Mouse (Mus musculus) megakaryocyte, embryonic 14.5 days (primary cell): Measurements from ENCODE around the gene Pon1. TPM values are rescaled to one million over a fixed set of nuclear protein-coding genes. Genes with fewer than 3 reads are reported as not detected.
"Not testable (repeated sequence)": the region's sequence is repeated elsewhere in the genome, so short reads cannot be mapped to it uniquely, and the experiment has no call there.

Experiments
- H3K27me3 ChIP-seq: replicated peaks from 2 replicates; pipeline ENCODE3; 2012; ENCODE audit warnings: inconsistent platforms
- H3K36me3 ChIP-seq: replicated peaks from 2 replicates; pipeline ENCODE3; 2012; ENCODE audit warnings: low read length, inconsistent platforms, mixed read lengths
- H3K4me1 ChIP-seq: 2 replicates; pipeline ENCODE4 v1.6.1; 2012; ENCODE audit warnings: inconsistent platforms
- H3K4me3 ChIP-seq: replicated peaks from 2 replicates; pipeline ENCODE3; 2012; ENCODE audit warnings: moderate library complexity, mild to moderate bottlenecking, inconsistent platforms
- H3K9me3 ChIP-seq: 2 replicates; pipeline ENCODE4 v1.6.1; 2012; ENCODE audit warnings: inconsistent platforms
- FLI1 ChIP-seq: IDR thresholded peaks from 2 replicates; pipeline ENCODE4 v1.6.1; 2012; ENCODE audit warnings: low read length, inconsistent platforms, mixed read lengths
- GATA1 ChIP-seq: IDR thresholded peaks from 3 replicates; pipeline ENCODE4 v1.6.1; 2012; ENCODE audit warnings: mixed read lengths, low read length, inconsistent platforms, borderline replicate concordance
- polyA plus RNA-seq: library from polyadenylated mRNA; stranded (reverse); fragments of >175 nt; gene quantifications from 2 replicates; pipeline ENCODE4 v1.2.3, GENCODE M21; 2012; ENCODE audit warnings: low replicate concordance; ENCODE audit not compliant: insufficient read depth

Gene Pon1
- polyA plus RNA-seq: not detected in 2 replicates

DNA sequence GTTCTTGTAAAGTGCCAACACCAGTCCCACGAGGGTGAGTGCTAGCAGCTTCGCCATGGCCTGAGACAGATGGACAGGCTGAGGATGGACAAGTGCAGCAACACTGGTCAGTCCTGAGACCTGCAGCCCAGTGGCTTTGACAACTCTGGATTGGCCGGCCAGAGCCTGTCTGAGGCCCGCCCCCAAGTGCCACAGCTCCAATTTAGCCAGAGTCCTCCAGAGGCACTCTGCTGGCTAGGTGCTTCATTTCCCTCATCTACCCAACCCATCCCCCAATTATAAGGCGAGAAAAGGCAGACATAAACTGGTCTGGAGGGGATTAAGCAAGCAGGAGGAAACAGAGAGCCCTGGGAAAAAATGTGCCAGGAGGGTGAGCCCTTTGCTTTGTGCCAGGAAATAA, at the start of gene Pon1:
Pon1 (minus strand) TSS at position 254 of the 400 bp plus-strand sequence.
- Histone ChIP-seq H3K4me3 (peak within 1 kb of the TSS; percentile 33), H3K36me3 (no peaks in the 10 kb centered on the region)
- TF ChIP-seq FLI1 (no peak), GATA1 (no peak)

GRCm38 (mm10) chr6:5238799-5239198, 45.1 kb upstream of the Pon1 start:
- Histone ChIP-seq H3K27me3 (no peaks in the 10 kb centered on the region), H3K36me3 (peaks cover 82% of the 10 kb centered on the region), H3K4me1 (no peaks in the 10 kb centered on the region), H3K9me3 (no peaks in the 10 kb centered on the region), H3K4me3 (no peak overlapping the region)
- TF ChIP-seq FLI1 (no peak), GATA1 (no peak)

More for the DNA sequence above, at the start of gene Pon1:
- Histone ChIP-seq H3K9me3 (0 out of 2 replicates have a peak, but pooled peaks cover 4% of the 10 kb centered on the region), H3K27me3 (peaks cover 12% of the 10 kb centered on the region), H3K4me1 (peaks cover 24% of the 10 kb centered on the region)

DNA sequence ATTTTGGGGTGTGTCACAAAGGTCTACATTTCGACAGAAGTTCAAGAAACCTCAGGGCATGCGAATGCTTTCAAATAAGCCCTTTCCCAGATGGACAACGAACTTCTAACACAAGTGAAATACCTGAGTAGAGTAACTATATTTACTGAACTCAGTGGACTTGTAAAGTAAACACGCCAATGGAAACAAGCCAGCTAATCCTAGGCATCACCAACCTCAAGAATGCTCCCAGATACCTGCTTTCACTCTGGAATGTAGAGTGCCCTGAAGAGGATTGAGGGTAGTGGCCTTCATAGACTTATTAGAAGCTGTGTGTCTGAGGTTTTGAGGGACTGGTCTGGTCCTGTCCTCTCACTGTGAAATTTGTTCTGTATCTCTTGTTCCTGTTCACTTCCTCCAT, 43.8 kb upstream of the Pon1 start:
- H3K27me3 ChIP-seq: no peaks in the 10 kb centered on the region
- H3K4me3 ChIP-seq: no peak overlapping the region
- peaks cover 82% of the 10 kb centered on the region for H3K36me3 ChIP-seq
- H3K4me1 ChIP-seq: no peaks in the 10 kb centered on the region
- TF ChIP-seq GATA1: no peak
- TF ChIP-seq FLI1: no peak
- H3K9me3 ChIP-seq: no peaks in the 10 kb centered on the region

GRCm38 (mm10) chr6:5236843-5237371, 43.2 kb upstream of the Pon1 start:
- Histone ChIP-seq H3K36me3 (peaks cover 83% of the 10 kb centered on the region), H3K4me1 (no peaks in the 10 kb centered on the region), H3K9me3 (no peaks in the 10 kb centered on the region), H3K4me3 (no peak overlapping the region), H3K27me3 (no peaks in the 10 kb centered on the region)
- TF ChIP-seq GATA1 (no peak), FLI1 (no peak)

DNA sequence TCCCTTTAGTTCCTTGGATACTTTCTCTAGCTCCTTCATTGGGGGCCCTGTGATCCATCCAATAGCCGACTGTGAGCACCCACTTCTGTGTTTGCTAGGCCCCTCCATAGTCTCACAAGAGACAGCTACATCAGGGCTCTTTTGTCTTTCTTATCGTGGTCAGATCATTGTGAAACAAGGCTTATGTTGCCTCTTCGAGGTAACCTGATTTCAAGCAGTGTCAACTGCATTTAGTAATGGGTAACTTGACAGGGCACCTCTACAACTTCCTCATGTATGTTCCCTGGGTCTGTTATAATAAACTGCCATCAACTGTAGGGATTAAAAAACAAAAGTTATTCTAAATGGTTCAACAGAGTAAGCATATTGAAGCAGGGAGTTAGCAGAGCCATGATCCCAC, 40.8 kb upstream of the Pon1 start:
- H3K36me3 ChIP-seq: peaks cover 90% of the 10 kb centered on the region
- no peak for TF ChIP-seq FLI1
- no peak for TF ChIP-seq GATA1
- no peaks in the 10 kb centered on the region for H3K27me3 ChIP-seq
- H3K4me1 ChIP-seq: no peaks in the 10 kb centered on the region
- H3K4me3 ChIP-seq: no peak overlapping the region
- H3K9me3 ChIP-seq: no peaks in the 10 kb centered on the region

- Histone ChIP-seq H3K4me3 (no peak overlapping the region), H3K36me3 (peaks cover 90% of the 10 kb centered on the region), H3K27me3 (no peaks in the 10 kb centered on the region), H3K9me3 (no peaks in the 10 kb centered on the region), H3K4me1 (no peaks in the 10 kb centered on the region)
- TF ChIP-seq GATA1 (no peak), FLI1 (no peak)
Measured at GRCm38 (mm10) chr6:5233812-5234211, 40.1 kb upstream of the Pon1 start.

GRCm38 (mm10) chr6:5232022-5232421, 38.3 kb upstream of the Pon1 start:
- H3K36me3 ChIP-seq: peaks cover 82% of the 10 kb centered on the region
- no peak for TF ChIP-seq FLI1
- no peak for TF ChIP-seq GATA1
- H3K27me3 ChIP-seq: no peaks in the 10 kb centered on the region
- H3K9me3 ChIP-seq: no peaks in the 10 kb centered on the region
- H3K4me3 ChIP-seq: no peak overlapping the region
- no peaks in the 10 kb centered on the region for H3K4me1 ChIP-seq

GRCm38 (mm10) chr6:5230261-5230660, 36.5 kb upstream of the Pon1 start:
- H3K36me3 ChIP-seq: peaks cover 65% of the 10 kb centered on the region
- no peak overlapping the region for H3K4me3 ChIP-seq
- H3K9me3 ChIP-seq: no peaks in the 10 kb centered on the region
- no peaks in the 10 kb centered on the region for H3K4me1 ChIP-seq
- H3K27me3 ChIP-seq: no peaks in the 10 kb centered on the region
- no peak for TF ChIP-seq GATA1
- TF ChIP-seq FLI1: no peak

DNA sequence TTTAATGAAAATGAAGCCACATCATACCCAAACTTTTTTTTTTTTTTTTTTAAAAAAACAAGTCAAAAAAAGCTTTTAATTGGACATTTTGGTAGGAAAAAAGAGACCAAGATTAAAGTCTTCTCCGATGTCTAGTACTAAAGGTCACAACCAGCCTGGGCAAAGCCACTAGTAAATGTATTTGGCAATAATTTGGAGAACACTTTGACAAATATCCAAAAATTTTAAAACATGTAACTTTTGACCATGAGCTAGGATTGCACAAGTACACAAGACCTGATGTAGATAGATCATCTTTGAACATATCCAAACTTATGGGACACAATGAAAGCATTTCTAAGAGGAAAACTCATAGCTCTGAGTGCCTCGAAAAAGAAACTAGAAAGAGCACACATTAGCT, 29.8 kb upstream of the Pon1 start:
- not testable (repeated sequence) for H3K4me1 ChIP-seq, H3K4me3 ChIP-seq, H3K27me3 ChIP-seq, H3K9me3 ChIP-seq
- H3K36me3 ChIP-seq: peaks cover 44% of the 10 kb centered on the region

DNA sequence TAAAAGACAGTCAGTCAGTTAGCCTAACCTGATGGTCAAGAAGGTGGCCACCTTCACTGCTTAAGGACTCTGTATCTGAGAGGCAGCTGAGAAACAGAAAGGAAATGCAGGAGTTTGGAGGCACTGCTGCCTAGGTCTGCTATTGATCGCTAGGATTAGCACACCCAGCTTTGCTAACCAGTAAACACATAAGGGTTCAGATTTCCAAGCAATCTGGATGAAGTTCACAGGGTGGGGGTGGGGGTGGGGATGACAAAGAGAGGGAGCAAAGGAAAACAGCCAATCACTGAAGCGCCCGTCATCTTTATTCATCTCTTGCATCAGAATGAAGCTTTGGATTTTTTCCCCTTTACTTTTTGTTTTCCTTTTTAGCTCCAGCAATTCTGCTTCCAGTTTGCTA, 28.3 kb upstream of the Pon1 start:
- Histone ChIP-seq H3K36me3 (peaks cover 50% of the 10 kb centered on the region), H3K27me3 (no peaks in the 10 kb centered on the region)
- TF ChIP-seq GATA1: no peak
- no peak for TF ChIP-seq FLI1

DNA sequence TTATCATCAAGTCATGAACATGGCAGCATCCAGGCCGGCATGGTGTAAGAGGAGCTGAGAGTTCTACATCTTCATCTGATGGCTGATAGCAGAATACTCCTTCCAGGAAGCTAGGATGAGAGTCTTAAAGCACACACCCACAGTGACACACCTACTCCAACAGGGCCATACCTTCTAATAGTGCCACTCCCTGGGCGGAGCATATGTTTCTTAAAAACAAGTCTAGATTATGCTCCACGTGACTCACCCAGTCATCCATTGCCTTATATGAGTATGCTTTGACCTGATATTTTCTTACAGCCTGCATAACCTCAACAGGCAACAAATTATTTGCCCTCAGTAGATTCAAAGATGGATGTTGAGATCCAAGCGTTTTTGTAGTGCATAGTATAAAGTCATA, 24.4 kb upstream of the Pon1 start:
- TF ChIP-seq FLI1 (no peak), GATA1 (no peak)

More for the DNA sequence above, 28.3 kb upstream of the Pon1 start:
- H3K4me1 ChIP-seq: no peaks in the 10 kb centered on the region
- no peak overlapping the region for H3K4me3 ChIP-seq
- H3K9me3 ChIP-seq: no peaks in the 10 kb centered on the region

More for the DNA sequence above, 24.4 kb upstream of the Pon1 start:
- no peaks in the 10 kb centered on the region for H3K27me3 ChIP-seq
- H3K4me3 ChIP-seq: no peak overlapping the region
- H3K9me3 ChIP-seq: no peaks in the 10 kb centered on the region
- H3K4me1 ChIP-seq: no peaks in the 10 kb centered on the region
- peaks cover 60% of the 10 kb centered on the region for H3K36me3 ChIP-seq
